Mouse (Mus musculus): ENCODE results near the gene Rab9.

- TF ChIP-seq CTCF (IDR thresholded peaks at IDR 0.05; ENCODE audit: insufficient read depth, low read length): no peak
- TF ChIP-seq POLR2A (IDR thresholded peaks at IDR 0.05; ENCODE audit: borderline replicate concordance, extremely low read depth, low read depth, low read length): no peak
These were observed 24.1 kb downstream of the Rab9 start for GRCm38 (mm10) chrX:166455525-166455924.
